Mouse (Mus musculus): ENCODE data around the gene Wdr24. TPM values are rescaled to one million over a fixed set of nuclear protein-coding genes. Genes with fewer than 3 reads are reported as not detected.
A peak's percentile ranks its signal among the peaks of the same experiment; 100 is the strongest.

The Wdr24 gene
- polyA plus RNA-seq, 1 experiment from 2014 or later, result 27.4 TPM

DNA sequence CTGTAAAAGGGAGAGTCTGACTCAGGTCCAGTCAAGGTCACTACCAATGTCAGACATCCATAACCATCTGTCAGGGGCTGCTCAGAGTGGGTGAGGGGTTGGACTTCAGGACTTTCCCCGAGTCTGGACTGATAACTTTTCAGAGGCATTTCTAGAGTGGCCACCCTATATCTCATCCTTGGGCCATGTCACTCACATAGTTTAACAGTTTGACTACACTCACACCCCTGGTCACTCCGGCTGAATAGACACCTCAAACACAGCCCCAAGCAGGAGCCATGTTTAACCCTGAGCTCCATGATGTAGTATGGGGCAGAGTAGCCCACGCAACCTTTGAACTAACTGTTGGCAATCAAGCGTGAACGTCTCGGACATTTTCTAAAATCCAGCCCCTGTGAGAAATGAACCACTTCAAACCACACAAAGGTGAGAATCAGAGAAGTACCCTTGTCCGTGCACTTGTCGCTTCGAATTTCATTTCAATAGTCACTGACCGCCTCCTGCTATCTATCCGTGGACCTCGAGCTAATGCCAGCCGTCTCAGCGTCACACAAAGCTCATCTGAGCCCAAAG, 50.8 kb downstream of the Wdr24 start:
- H3K27me3 ChIP-seq (ENCODE audit: control insufficient read depth, insufficient read depth, low read length), result no peaks in the 10 kb centered on the region
- no peaks in the 10 kb centered on the region for H3K36me3 ChIP-seq (ENCODE audit: control insufficient read depth, insufficient read depth, low read length)
- peak overlapping the region; percentile 49; the same call in 1 of the 2 replicates for H3K27ac ChIP-seq (ENCODE audit: low read depth, low read length)
- H3K4me2 ChIP-seq, result peak overlapping the region; percentile 90
- H3K4me1 ChIP-seq (ENCODE audit: control insufficient read depth, insufficient read depth, low read length), result peaks cover 14% of the 10 kb centered on the region
- no peaks in the 10 kb centered on the region for H3K9me3 ChIP-seq (ENCODE audit: control insufficient read depth, low read length)
- ATAC-seq (ENCODE audit: low FRiP score) (peak; percentile 17; the same call in 1 of the 2 replicates), DNase-seq (ENCODE audit: low spot score, missing footprints) (no peak)
- peak overlapping the region; percentile 80 for H3K4me3 ChIP-seq (ENCODE audit: low read depth, low read length)
- WGBS, result 9% methylated on average over 14 of the region's 14 CpGs
- H3K9ac ChIP-seq (ENCODE audit: low read length), result peak overlapping the region; percentile 57

DNA sequence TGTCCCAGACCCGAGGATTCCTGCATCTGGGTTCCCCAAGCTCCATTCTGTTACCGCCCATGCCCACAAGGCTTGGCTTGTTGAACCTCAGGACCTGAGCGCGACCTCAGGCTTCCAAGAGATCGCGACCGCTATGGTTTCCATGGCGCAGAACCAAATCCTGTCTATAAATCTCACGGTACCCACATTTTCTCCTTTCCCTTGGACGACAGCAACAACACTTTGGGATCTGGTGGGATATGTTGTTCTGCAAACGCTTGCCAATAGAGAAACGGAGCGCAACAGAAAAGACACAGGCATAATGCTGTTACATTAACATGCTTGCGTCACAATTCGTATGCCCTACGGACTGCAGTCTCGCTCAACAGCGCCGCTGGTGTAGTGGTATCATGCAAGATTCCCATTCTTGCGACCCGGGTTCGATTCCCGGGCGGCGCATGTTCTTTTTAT, 51.3 kb downstream of the Wdr24 start, which contains the start of gene Mettl26:
Gene Mettl26, plus strand, starts transcription at position 354 of the 450 bp plus-strand sequence.
- WGBS, result under 1% methylated on average over 25 of the region's 25 CpGs
- no peaks in the 10 kb centered on the region for H3K36me3 ChIP-seq (ENCODE audit: control insufficient read depth, insufficient read depth, low read length)
- peak within 1 kb of the TSS; percentile 78 for H3K9ac ChIP-seq (ENCODE audit: low read length)
- peak within 1 kb of the TSS; percentile 85 for H3K27ac ChIP-seq (ENCODE audit: low read depth, low read length)
- ATAC-seq (ENCODE audit: low FRiP score), result peak; percentile 73
- peak within 1 kb of the TSS; percentile 90 for H3K4me2 ChIP-seq
- peaks cover 16% of the 10 kb centered on the region for H3K4me1 ChIP-seq (ENCODE audit: control insufficient read depth, insufficient read depth, low read length)
- DNase-seq (ENCODE audit: low spot score, missing footprints), result peak; percentile 100
- peak within 1 kb of the TSS; percentile 80 for H3K4me3 ChIP-seq (ENCODE audit: low read depth, low read length)
- no peaks in the 10 kb centered on the region for H3K27me3 ChIP-seq (ENCODE audit: control insufficient read depth, insufficient read depth, low read length)
- H3K9me3 ChIP-seq (ENCODE audit: control insufficient read depth, low read length), result no peaks in the 10 kb centered on the region

DNA sequence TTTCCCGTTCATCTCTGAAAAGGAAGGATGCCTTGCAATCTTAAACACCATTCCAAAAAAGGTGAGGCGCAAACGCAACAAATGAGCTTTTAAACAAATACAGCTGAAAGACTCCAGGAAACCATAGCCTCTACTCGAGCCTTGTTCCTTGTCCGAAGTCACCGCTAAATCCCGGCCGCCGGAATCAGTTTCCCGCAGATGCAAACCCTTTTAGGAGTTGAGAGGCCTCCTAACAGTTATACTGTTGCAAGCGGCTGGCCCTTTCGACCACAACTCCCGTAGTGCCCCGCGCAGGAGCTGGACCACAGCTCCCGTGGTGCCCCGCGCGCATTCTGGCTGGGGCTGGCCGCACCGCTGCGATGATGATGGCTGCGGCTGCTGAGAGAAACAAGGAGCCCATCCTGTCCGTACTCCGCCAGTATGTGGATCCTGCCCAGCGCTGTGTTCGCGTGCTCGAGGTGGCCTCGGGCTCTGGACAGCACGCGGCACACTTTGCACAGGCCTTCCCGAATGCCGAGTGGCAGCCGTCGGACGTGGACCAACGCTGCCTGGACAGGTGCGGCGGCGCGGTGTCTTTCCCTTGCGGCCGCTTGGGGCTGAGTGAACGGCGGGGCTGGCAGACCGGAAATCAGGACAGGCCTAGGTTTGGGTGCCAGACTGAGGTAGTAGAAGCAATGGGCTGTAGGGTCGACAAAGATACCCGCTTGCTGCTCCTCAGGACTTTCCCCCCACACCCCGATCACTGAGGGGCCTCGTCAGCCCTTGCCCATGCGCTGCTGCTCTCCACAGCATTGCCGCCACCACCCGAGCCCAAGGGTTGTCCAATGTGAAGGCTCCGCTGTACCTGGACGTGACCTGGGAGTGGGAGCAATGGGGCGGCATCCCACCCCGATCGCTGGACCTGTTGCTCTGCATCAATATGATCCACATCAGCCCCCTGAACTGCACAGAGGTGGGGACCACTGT, 52.0 kb downstream of the Wdr24 start:
- Histone ChIP-seq H3K27ac (ENCODE audit: low read depth, low read length) (peak overlapping the region; percentile 85), H3K4me3 (ENCODE audit: low read depth, low read length) (peak overlapping the region; percentile 80), H3K4me2 (peak overlapping the region; percentile 90), H3K9ac (ENCODE audit: low read length) (peak overlapping the region; percentile 78), H3K9me3 (ENCODE audit: control insufficient read depth, low read length) (no peaks in the 10 kb centered on the region), H3K36me3 (ENCODE audit: control insufficient read depth, insufficient read depth, low read length) (no peaks in the 10 kb centered on the region), H3K27me3 (ENCODE audit: control insufficient read depth, insufficient read depth, low read length) (no peaks in the 10 kb centered on the region), H3K4me1 (ENCODE audit: control insufficient read depth, insufficient read depth, low read length) (peaks cover 23% of the 10 kb centered on the region)
- DNase-seq (ENCODE audit: low spot score, missing footprints), result peak; percentile 98
- WGBS, result 1% methylated on average over 59 of the region's 59 CpGs
- peak; percentile 90 for ATAC-seq (ENCODE audit: low FRiP score)

DNA sequence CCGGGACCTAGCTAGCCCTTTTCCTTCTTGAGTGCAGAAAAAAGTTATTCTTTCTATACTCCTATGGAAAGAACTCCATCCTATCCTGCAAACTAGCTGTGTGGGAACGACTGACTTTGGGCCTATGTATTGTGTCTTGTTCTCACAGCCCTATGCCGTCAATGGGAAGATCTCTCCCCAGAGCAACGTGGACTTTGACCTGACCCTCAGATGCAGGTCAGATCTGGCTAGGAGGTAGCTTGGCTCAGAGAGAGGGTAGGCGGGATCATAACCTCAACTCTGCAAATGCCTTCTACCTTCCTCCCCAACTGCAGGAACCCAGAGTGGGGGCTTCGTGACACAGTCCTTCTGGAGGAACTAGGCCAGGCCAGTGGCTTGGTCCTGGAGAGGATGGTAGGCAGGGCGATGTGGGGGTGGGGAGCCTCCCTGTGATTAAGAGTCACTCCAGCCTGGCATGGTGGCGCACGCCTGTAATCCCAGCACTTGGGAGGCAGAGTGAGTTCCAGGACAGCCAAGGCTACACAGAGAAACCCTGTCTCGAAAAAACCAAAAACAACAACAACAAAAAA, 53.0 kb downstream of the Wdr24 start:
- H3K27ac ChIP-seq (ENCODE audit: low read depth, low read length), result no peak overlapping the region
- ATAC-seq (ENCODE audit: low FRiP score) (no peak), DNase-seq (ENCODE audit: low spot score, missing footprints) (peak; percentile 84)
- WGBS, result 53% methylated on average over 10 of the region's 10 CpGs
- no peaks in the 10 kb centered on the region for H3K36me3 ChIP-seq (ENCODE audit: control insufficient read depth, insufficient read depth, low read length)
- H3K9ac ChIP-seq (ENCODE audit: low read length), result peak overlapping the region; percentile 78
- no peaks in the 10 kb centered on the region for H3K27me3 ChIP-seq (ENCODE audit: control insufficient read depth, insufficient read depth, low read length)
- H3K4me3 ChIP-seq (ENCODE audit: low read depth, low read length), result peak overlapping the region; percentile 80
- peak overlapping the region; percentile 90 for H3K4me2 ChIP-seq
- peaks cover 32% of the 10 kb centered on the region for H3K4me1 ChIP-seq (ENCODE audit: control insufficient read depth, insufficient read depth, low read length)
- H3K9me3 ChIP-seq (ENCODE audit: control insufficient read depth, low read length), result no peaks in the 10 kb centered on the region

DNA sequence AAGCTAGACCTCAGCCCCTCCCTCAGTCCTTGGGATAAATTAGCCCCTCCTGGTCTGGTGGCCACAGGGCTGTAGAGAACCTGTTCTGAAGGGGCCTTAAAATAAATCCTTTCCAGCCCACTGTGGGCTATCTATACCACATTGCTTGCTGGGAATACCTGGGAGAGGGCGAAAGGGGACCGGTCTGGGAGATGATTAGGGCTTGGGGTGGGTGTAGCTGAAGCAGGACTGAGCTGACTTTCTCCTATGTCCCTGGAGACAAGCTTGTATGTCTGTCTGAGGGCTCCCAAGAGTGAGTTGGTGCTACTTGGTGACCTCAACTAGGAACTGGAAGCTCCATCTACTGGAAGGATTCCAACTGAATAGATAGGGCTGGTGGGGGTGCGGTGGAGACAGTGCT, 53.6 kb downstream of the Wdr24 start:
- Histone ChIP-seq H3K4me1 (ENCODE audit: control insufficient read depth, insufficient read depth, low read length) (peaks cover 38% of the 10 kb centered on the region), H3K4me3 (ENCODE audit: low read depth, low read length) (no peak overlapping the region), H3K27ac (ENCODE audit: low read depth, low read length) (no peak overlapping the region), H3K36me3 (ENCODE audit: control insufficient read depth, insufficient read depth, low read length) (no peaks in the 10 kb centered on the region), H3K4me2 (no peak overlapping the region), H3K9ac (ENCODE audit: low read length) (no peak overlapping the region; the same call in 1 of the 2 replicates), H3K27me3 (ENCODE audit: control insufficient read depth, insufficient read depth, low read length) (no peaks in the 10 kb centered on the region), H3K9me3 (ENCODE audit: control insufficient read depth, low read length) (no peaks in the 10 kb centered on the region)
- 92% methylated on average over 3 of the region's 3 CpGs for WGBS
- DNase-seq (ENCODE audit: low spot score, missing footprints), result no peak
- ATAC-seq (ENCODE audit: low FRiP score), result no peak

DNA sequence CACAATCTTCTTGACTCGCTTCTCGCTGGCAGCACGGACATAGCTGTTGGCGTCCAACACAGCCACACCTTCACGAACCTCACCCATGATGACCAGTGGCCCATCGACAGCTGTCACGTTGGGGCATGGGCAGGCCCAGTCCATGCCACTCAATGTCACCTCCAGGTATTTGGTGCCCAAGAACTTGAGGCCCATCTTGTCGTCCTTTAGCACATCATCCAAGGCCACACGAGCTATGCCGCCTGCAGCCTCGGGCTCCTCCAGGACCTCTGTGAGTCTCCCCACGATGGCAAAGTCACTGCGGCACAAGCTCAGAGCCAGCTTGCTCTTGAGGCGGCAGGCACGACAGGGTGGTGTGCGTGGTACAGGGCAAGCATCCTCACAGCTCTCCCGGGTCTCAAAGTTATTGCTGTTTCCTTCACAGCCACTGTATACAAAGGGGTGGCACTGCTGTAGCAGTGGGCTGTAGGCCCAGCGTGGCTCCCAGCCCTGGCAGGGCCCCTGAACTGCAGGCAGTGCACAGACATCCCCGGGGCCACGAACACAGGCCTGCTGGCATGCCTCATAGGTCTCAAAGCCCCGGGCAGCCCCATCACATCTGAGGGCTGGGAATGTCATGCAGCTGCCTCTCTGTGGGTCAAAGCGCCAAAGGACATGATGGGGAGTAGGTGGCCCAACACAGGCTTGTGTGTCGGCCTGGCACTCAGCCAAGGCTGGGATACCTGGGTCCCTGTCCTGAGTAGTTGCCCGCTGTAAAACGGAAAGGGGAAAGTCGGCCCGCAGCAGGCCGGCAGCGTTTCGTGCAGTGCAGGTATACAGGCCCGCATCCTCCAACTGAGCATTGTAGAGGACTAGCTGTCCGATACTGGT, 54.5 kb downstream of the Wdr24 start:
- no peak for DNase-seq (ENCODE audit: low spot score, missing footprints)
- H3K27ac ChIP-seq (ENCODE audit: low read depth, low read length), result no peak overlapping the region
- peaks cover 45% of the 10 kb centered on the region for H3K4me1 ChIP-seq (ENCODE audit: control insufficient read depth, insufficient read depth, low read length)
- ATAC-seq (ENCODE audit: low FRiP score), result no peak
- no peak overlapping the region for H3K4me2 ChIP-seq
- 93% methylated on average over 32 of the region's 32 CpGs for WGBS
- H3K36me3 ChIP-seq (ENCODE audit: control insufficient read depth, insufficient read depth, low read length), result no peaks in the 10 kb centered on the region
- no peak overlapping the region for H3K4me3 ChIP-seq (ENCODE audit: low read depth, low read length)
- no peak overlapping the region for H3K9ac ChIP-seq (ENCODE audit: low read length)
- H3K9me3 ChIP-seq (ENCODE audit: control insufficient read depth, low read length), result no peaks in the 10 kb centered on the region
- no peaks in the 10 kb centered on the region for H3K27me3 ChIP-seq (ENCODE audit: control insufficient read depth, insufficient read depth, low read length)

Small RNA genes lying within 50 kb of the gene (microRNA-seq; reads per million reads assigned to microRNA genes)
- gene Mir3082 (0.57 reads per million), gene Mir6966 (not detected)

Other genes starting within 250 kb of the Wdr24 start
- gene Lmf1, start 244.5 kb upstream of the Wdr24 start, polyA plus RNA-seq (2014; fragmentation: Nextera tagmentation; extraction: Ambion mirVana), result 19.2 and 20.6 TPM in 2 replicates
- 0.77 and 1.3 TPM in 2 replicates for gene Gng13, start 106.5 kb upstream of the Wdr24 start, polyA plus RNA-seq (2014; fragmentation: Nextera tagmentation; extraction: Ambion mirVana)
- 15.0 and 17.3 TPM in 2 replicates for gene Chtf18, start 96.2 kb upstream of the Wdr24 start, polyA plus RNA-seq (2014; fragmentation: Nextera tagmentation; extraction: Ambion mirVana)
- 16.0 and 19.8 TPM in 2 replicates for gene Rpusd1, start 96.0 kb upstream of the Wdr24 start, polyA plus RNA-seq (2014; fragmentation: Nextera tagmentation; extraction: Ambion mirVana)
- not detected in 2 replicates for gene Mslnl, start 87.6 kb upstream of the Wdr24 start, polyA plus RNA-seq (2014; fragmentation: Nextera tagmentation; extraction: Ambion mirVana)
- gene Msln, start 69.2 kb upstream of the Wdr24 start, polyA plus RNA-seq (2014; fragmentation: Nextera tagmentation; extraction: Ambion mirVana), result not detected in 2 replicates
- 22.2 and 23.4 TPM in 2 replicates for gene Narfl, start 49.9 kb upstream of the Wdr24 start, polyA plus RNA-seq (2014; fragmentation: Nextera tagmentation; extraction: Ambion mirVana)
- 76.4 and 77.1 TPM in 2 replicates for gene Haghl, start 38.0 kb upstream of the Wdr24 start, polyA plus RNA-seq (2014; fragmentation: Nextera tagmentation; extraction: Ambion mirVana)
- gene Ccdc78, start 37.0 kb upstream of the Wdr24 start, polyA plus RNA-seq (2014; fragmentation: Nextera tagmentation; extraction: Ambion mirVana), result 0.11 and 0.34 TPM in 2 replicates
- gene Fam173a, start 30.7 kb upstream of the Wdr24 start, polyA plus RNA-seq (2014; fragmentation: Nextera tagmentation; extraction: Ambion mirVana), result 69.1 and 71.4 TPM in 2 replicates
- not detected in 2 replicates for gene AC134908.4, start 28.0 kb upstream of the Wdr24 start, polyA plus RNA-seq (2014; fragmentation: Nextera tagmentation; extraction: Ambion mirVana)
- 21.3 and 32.1 TPM in 2 replicates for gene Metrn, start 26.5 kb upstream of the Wdr24 start, polyA plus RNA-seq (2014; fragmentation: Nextera tagmentation; extraction: Ambion mirVana)
- 11.2 and 12.0 TPM in 2 replicates for gene Fbxl16, start 14.5 kb upstream of the Wdr24 start, polyA plus RNA-seq (2014; fragmentation: Nextera tagmentation; extraction: Ambion mirVana)
- gene Jmjd8, start 5.2 kb downstream of the Wdr24 start, polyA plus RNA-seq (2014; fragmentation: Nextera tagmentation; extraction: Ambion mirVana), result 50.3 and 54.1 TPM in 2 replicates
- gene Stub1, start 9.8 kb downstream of the Wdr24 start, polyA plus RNA-seq (2014; fragmentation: Nextera tagmentation; extraction: Ambion mirVana), result 280 and 296 TPM in 2 replicates
- gene Rhbdl1, start 13.7 kb downstream of the Wdr24 start, polyA plus RNA-seq (2014; fragmentation: Nextera tagmentation; extraction: Ambion mirVana), result 2.3 and 3.2 TPM in 2 replicates
- 0.63 and 1.2 TPM in 2 replicates for gene Gm20683, start 18.1 kb downstream of the Wdr24 start, polyA plus RNA-seq (2014; fragmentation: Nextera tagmentation; extraction: Ambion mirVana)
- 7.0 and 8.7 TPM in 2 replicates for gene Rhot2, start 21.2 kb downstream of the Wdr24 start, polyA plus RNA-seq (2014; fragmentation: Nextera tagmentation; extraction: Ambion mirVana)
- gene Wdr90, start 37.9 kb downstream of the Wdr24 start, polyA plus RNA-seq (2014; fragmentation: Nextera tagmentation; extraction: Ambion mirVana), result 15.7 and 17.8 TPM in 2 replicates
- 6.1 and 7.0 TPM in 2 replicates for gene Mcrip2, start 45.1 kb downstream of the Wdr24 start, polyA plus RNA-seq (2014; fragmentation: Nextera tagmentation; extraction: Ambion mirVana)
- 57.1 and 60.1 TPM in 2 replicates for gene Mettl26, start 51.4 kb downstream of the Wdr24 start, polyA plus RNA-seq (2014; fragmentation: Nextera tagmentation; extraction: Ambion mirVana)
- gene Wfikkn1, start 57.2 kb downstream of the Wdr24 start, polyA plus RNA-seq (2014; fragmentation: Nextera tagmentation; extraction: Ambion mirVana), result 0.91 and 1.1 TPM in 2 replicates
- 15.0 and 15.9 TPM in 2 replicates for gene Rab40c, start 96.1 kb downstream of the Wdr24 start, polyA plus RNA-seq (2014; fragmentation: Nextera tagmentation; extraction: Ambion mirVana)
- 47.2 and 50.9 TPM in 2 replicates for gene Pigq, start 121.3 kb downstream of the Wdr24 start, polyA plus RNA-seq (2014; fragmentation: Nextera tagmentation; extraction: Ambion mirVana)
- gene Nhlrc4, start 121.3 kb downstream of the Wdr24 start, polyA plus RNA-seq (2014; fragmentation: Nextera tagmentation; extraction: Ambion mirVana), result 0.37 TPM in 1 of 2 replicates, not detected in the other
- gene A930017K11Rik, start 128.9 kb downstream of the Wdr24 start, polyA plus RNA-seq (2014; fragmentation: Nextera tagmentation; extraction: Ambion mirVana), result not detected in 2 replicates
- 19.0 and 21.5 TPM in 2 replicates for gene Capn15, start 162.2 kb downstream of the Wdr24 start, polyA plus RNA-seq (2014; fragmentation: Nextera tagmentation; extraction: Ambion mirVana)
- gene Rab11fip3, start 245.9 kb downstream of the Wdr24 start, polyA plus RNA-seq (2014; fragmentation: Nextera tagmentation; extraction: Ambion mirVana), result 18.1 and 18.2 TPM in 2 replicates

All from midbrain, embryonic 11.5 days (tissue).